Mouse (Mus musculus): ENCODE measurements around the gene Sipa1l3. TPM values are rescaled to one million over a fixed set of nuclear protein-coding genes. Genes with fewer than 3 reads are reported as not detected.

The Sipa1l3 gene
- polyA plus RNA-seq, 1 experiment from 2014 or later = 20.7 TPM

GRCm38 (mm10) chr7:29475005-29475404 lies 43.4 kb downstream of the Sipa1l3 start:
- no peak overlapping the region for H3K27ac ChIP-seq (replicated peaks)
- 93% methylated on average over 7 of the region's 7 CpGs for WGBS
- no peaks in the 10 kb centered on the region for H3K27me3 ChIP-seq (replicated peaks)
- no peak overlapping the region for H3K4me3 ChIP-seq (replicated peaks)
- H3K36me3 ChIP-seq = no peaks in the 10 kb centered on the region
- no peak overlapping the region for H3K4me2 ChIP-seq
- H3K9me3 ChIP-seq (replicated peaks) = no peaks in the 10 kb centered on the region
- H3K9ac ChIP-seq (replicated peaks) = no peak overlapping the region
- ATAC-seq (ENCODE audit: low FRiP score) = no peak
- H3K4me1 ChIP-seq = peaks cover 26% of the 10 kb centered on the region

GRCm38 (mm10) chr7:29471309-29471708 lies 47.1 kb downstream of the Sipa1l3 start:
- Histone ChIP-seq H3K4me3 (replicated peaks) (no peak overlapping the region), H3K4me2 (no peak overlapping the region), H3K27me3 (replicated peaks) (no peaks in the 10 kb centered on the region), H3K9me3 (replicated peaks) (no peaks in the 10 kb centered on the region), H3K4me1 (peaks cover 44% of the 10 kb centered on the region), H3K27ac (replicated peaks) (peak overlapping the region; percentile 37), H3K36me3 (no peaks in the 10 kb centered on the region), H3K9ac (replicated peaks) (no peak overlapping the region)
- no peak for ATAC-seq (ENCODE audit: low FRiP score)
- WGBS = 56% methylated on average over 7 of the region's 7 CpGs

- no peaks in the 10 kb centered on the region for H3K27me3 ChIP-seq (replicated peaks)
- WGBS = 63% methylated on average over 7 of the region's 7 CpGs
- no peak overlapping the region for H3K4me3 ChIP-seq (replicated peaks)
- H3K36me3 ChIP-seq = no peaks in the 10 kb centered on the region
- H3K9me3 ChIP-seq (replicated peaks) = no peaks in the 10 kb centered on the region
- no peak for ATAC-seq (ENCODE audit: low FRiP score)
- no peak overlapping the region for H3K4me2 ChIP-seq
- peaks cover 49% of the 10 kb centered on the region for H3K4me1 ChIP-seq
- 0 out of 2 replicates have a peak overlapping the region, but pooled peaks have one; percentile 51 for H3K27ac ChIP-seq (replicated peaks)
- H3K9ac ChIP-seq (replicated peaks) = no peak overlapping the region
These were observed 48.7 kb downstream of the Sipa1l3 start for GRCm38 (mm10) chr7:29469602-29470344.

GRCm38 (mm10) chr7:29468593-29468992 lies 49.8 kb downstream of the Sipa1l3 start:
- no peak overlapping the region for H3K27ac ChIP-seq (replicated peaks)
- no peak overlapping the region for H3K4me3 ChIP-seq (replicated peaks)
- H3K4me2 ChIP-seq = no peak overlapping the region
- peaks cover 52% of the 10 kb centered on the region for H3K4me1 ChIP-seq
- H3K36me3 ChIP-seq = no peaks in the 10 kb centered on the region
- H3K27me3 ChIP-seq (replicated peaks) = no peaks in the 10 kb centered on the region
- ATAC-seq (ENCODE audit: low FRiP score) = no peak
- 85% methylated on average over 5 of the region's 5 CpGs for WGBS
- no peaks in the 10 kb centered on the region for H3K9me3 ChIP-seq (replicated peaks)
- H3K9ac ChIP-seq (replicated peaks) = no peak overlapping the region

- WGBS = 74% methylated on average over 10 of the region's 10 CpGs
- no peak overlapping the region for H3K9ac ChIP-seq (replicated peaks)
- no peaks in the 10 kb centered on the region for H3K27me3 ChIP-seq (replicated peaks)
- H3K4me2 ChIP-seq = no peak overlapping the region
- no peak for ATAC-seq (ENCODE audit: low FRiP score)
- H3K9me3 ChIP-seq (replicated peaks) = no peaks in the 10 kb centered on the region
- no peak overlapping the region for H3K4me3 ChIP-seq (replicated peaks)
- H3K27ac ChIP-seq (replicated peaks) = no peak overlapping the region
- no peaks in the 10 kb centered on the region for H3K36me3 ChIP-seq
- H3K4me1 ChIP-seq = peaks cover 50% of the 10 kb centered on the region
These were observed 51.9 kb downstream of the Sipa1l3 start for GRCm38 (mm10) chr7:29466585-29466984.

- WGBS = 74% methylated on average over 4 of the region's 4 CpGs
- H3K27me3 ChIP-seq (replicated peaks) = no peaks in the 10 kb centered on the region
- peaks cover 44% of the 10 kb centered on the region for H3K4me1 ChIP-seq
- H3K4me3 ChIP-seq (replicated peaks) = no peak overlapping the region
- no peaks in the 10 kb centered on the region for H3K9me3 ChIP-seq (replicated peaks)
- no peak overlapping the region for H3K4me2 ChIP-seq
- peak overlapping the region; percentile 29; the same call in 1 of the 2 replicates for H3K27ac ChIP-seq (replicated peaks)
- no peak overlapping the region for H3K9ac ChIP-seq (replicated peaks)
- H3K36me3 ChIP-seq = no peaks in the 10 kb centered on the region
- ATAC-seq (ENCODE audit: low FRiP score) = no peak
These were observed 52.7 kb downstream of the Sipa1l3 start for GRCm38 (mm10) chr7:29465736-29466135.

- no peak overlapping the region for H3K9ac ChIP-seq (replicated peaks)
- peaks cover 20% of the 10 kb centered on the region for H3K4me1 ChIP-seq
- no peaks in the 10 kb centered on the region for H3K36me3 ChIP-seq
- no peak overlapping the region for H3K4me2 ChIP-seq
- no peaks in the 10 kb centered on the region for H3K27me3 ChIP-seq (replicated peaks)
- H3K27ac ChIP-seq (replicated peaks) = no peak overlapping the region
- no peaks in the 10 kb centered on the region for H3K9me3 ChIP-seq (replicated peaks)
- no peak for ATAC-seq (ENCODE audit: low FRiP score)
- 83% methylated on average over 3 of the region's 3 CpGs for whole genome bisulfite sequencing
- no peak overlapping the region for H3K4me3 ChIP-seq (replicated peaks)
These were observed 55.6 kb downstream of the Sipa1l3 start for GRCm38 (mm10) chr7:29462820-29463219.

- Histone ChIP-seq H3K36me3 (no peaks in the 10 kb centered on the region), H3K4me3 (replicated peaks) (no peak overlapping the region), H3K9me3 (replicated peaks) (no peaks in the 10 kb centered on the region), H3K9ac (replicated peaks) (no peak overlapping the region), H3K4me1 (peaks cover 19% of the 10 kb centered on the region), H3K27me3 (replicated peaks) (no peaks in the 10 kb centered on the region), H3K27ac (replicated peaks) (peak overlapping the region; percentile 35; the same call in 1 of the 2 replicates), H3K4me2 (no peak overlapping the region)
- ATAC-seq (ENCODE audit: low FRiP score) = no peak
- 90% methylated on average over 5 of the region's 5 CpGs for WGBS
These were observed 56.3 kb downstream of the Sipa1l3 start for GRCm38 (mm10) chr7:29462178-29462577.

GRCm38 (mm10) chr7:29461557-29461956 lies 56.9 kb downstream of the Sipa1l3 start:
- 83% methylated on average over 10 of the region's 10 CpGs for WGBS
- H3K36me3 ChIP-seq = no peaks in the 10 kb centered on the region
- H3K9me3 ChIP-seq (replicated peaks) = no peaks in the 10 kb centered on the region
- H3K27ac ChIP-seq (replicated peaks) = no peak overlapping the region
- H3K27me3 ChIP-seq (replicated peaks) = no peaks in the 10 kb centered on the region; the same call in 1 of the 2 replicates
- H3K4me1 ChIP-seq = peaks cover 19% of the 10 kb centered on the region
- H3K4me3 ChIP-seq (replicated peaks) = no peak overlapping the region
- no peak for ATAC-seq (ENCODE audit: low FRiP score)
- no peak overlapping the region for H3K9ac ChIP-seq (replicated peaks)
- no peak overlapping the region for H3K4me2 ChIP-seq

GRCm38 (mm10) chr7:29458889-29459740 lies 59.3 kb downstream of the Sipa1l3 start:
- H3K4me1 ChIP-seq = peaks cover 15% of the 10 kb centered on the region
- no peaks in the 10 kb centered on the region for H3K36me3 ChIP-seq
- H3K27ac ChIP-seq (replicated peaks) = no peak overlapping the region
- H3K4me3 ChIP-seq (replicated peaks) = no peak overlapping the region
- H3K9ac ChIP-seq (replicated peaks) = no peak overlapping the region
- H3K4me2 ChIP-seq = no peak overlapping the region
- no peaks in the 10 kb centered on the region for H3K9me3 ChIP-seq (replicated peaks)
- ATAC-seq (ENCODE audit: low FRiP score) = no peak
- 89% methylated on average over 14 of the region's 14 CpGs for WGBS
- H3K27me3 ChIP-seq (replicated peaks) = no peaks in the 10 kb centered on the region; the same call in 1 of the 2 replicates

- no peak overlapping the region for H3K27ac ChIP-seq (replicated peaks)
- no peak overlapping the region for H3K4me2 ChIP-seq
- H3K27me3 ChIP-seq (replicated peaks) = no peaks in the 10 kb centered on the region; the same call in 1 of the 2 replicates
- H3K9ac ChIP-seq (replicated peaks) = no peak overlapping the region
- H3K9me3 ChIP-seq (replicated peaks) = no peaks in the 10 kb centered on the region
- no peak for ATAC-seq (ENCODE audit: low FRiP score)
- 83% methylated on average over 6 of the region's 6 CpGs for WGBS
- peaks cover 23% of the 10 kb centered on the region for H3K4me1 ChIP-seq
- no peaks in the 10 kb centered on the region for H3K36me3 ChIP-seq
- H3K4me3 ChIP-seq (replicated peaks) = no peak overlapping the region
These were observed 60.7 kb downstream of the Sipa1l3 start for GRCm38 (mm10) chr7:29457772-29458171.

- no peak overlapping the region for H3K4me2 ChIP-seq
- no peaks in the 10 kb centered on the region for H3K36me3 ChIP-seq
- no peaks in the 10 kb centered on the region; the same call in 1 of the 2 replicates for H3K27me3 ChIP-seq (replicated peaks)
- no peak overlapping the region for H3K4me3 ChIP-seq (replicated peaks)
- ATAC-seq (ENCODE audit: low FRiP score) = no peak
- 94% methylated on average over 9 of the region's 9 CpGs for WGBS
- peaks cover 29% of the 10 kb centered on the region for H3K4me1 ChIP-seq
- no peak overlapping the region for H3K27ac ChIP-seq (replicated peaks)
- no peaks in the 10 kb centered on the region for H3K9me3 ChIP-seq (replicated peaks)
- no peak overlapping the region for H3K9ac ChIP-seq (replicated peaks)
These were observed 61.7 kb downstream of the Sipa1l3 start for GRCm38 (mm10) chr7:29456716-29457115.
